Mouse (Mus musculus): ENCODE data around the gene Skp1a.

- TF ChIP-seq GATA1 (IDR thresholded peaks at IDR 0.05; ENCODE audit: borderline replicate concordance, low read length) (no peak), FLI1 (IDR thresholded peaks at IDR 0.05; ENCODE audit: low read length) (no peak)
These were observed 43.6 kb downstream of the Skp1a start for GRCm38 (mm10) chr11:52275366-52275765.

Measured in megakaryocyte, embryonic 14.5 days (primary cell).